Mouse (Mus musculus): ENCODE data around the gene Lcn8.

DNA sequence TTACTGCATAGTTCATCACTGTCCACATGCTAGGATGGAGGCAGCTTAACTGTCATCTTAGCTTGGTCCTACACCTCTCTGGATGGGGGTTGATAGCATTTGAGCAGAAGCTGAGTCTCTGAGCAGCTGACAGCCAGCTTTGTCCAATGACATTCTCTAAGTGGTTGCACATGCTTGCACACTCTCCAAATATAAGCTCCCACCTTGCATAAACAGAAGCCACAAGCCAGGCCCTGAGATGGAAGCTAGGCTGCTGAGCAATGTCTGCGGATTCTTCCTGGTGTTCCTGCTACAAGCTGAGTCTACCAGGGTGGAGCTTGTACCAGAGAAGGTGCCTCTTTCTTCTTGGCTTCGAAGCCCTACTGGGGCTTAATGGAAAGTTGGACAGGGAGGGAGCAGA is at the start of gene Lcn8:
- no peak for TF ChIP-seq CTCF (conservative IDR thresholded peaks at IDR 0.05; ENCODE audit: insufficient read depth, insufficient read length, low read depth, low read length)
- no peak for TF ChIP-seq POLR2A (IDR thresholded peaks at IDR 0.05; ENCODE audit: low read depth, low read length)
